Comparison of ENCODE assay signal across 9 mouse cellular contexts in genomic region chr14:122478574-122479011, GRCm38 (mm10). TPM values are rescaled to one million over a fixed set of nuclear protein-coding genes. Genes with fewer than 3 reads are reported as not detected.
A peak's percentile ranks its signal among the peaks of the same experiment; 100 is the strongest.
DNase-seq lines count a peak whose midpoint lies in the region; ATAC-seq lines count a peak whose summit lies in the region.
"Had no signal": no experiment of that assay in that cellular context is flagged by ENCODE, and none has a peak within 500 bp of the region (broad histone marks: within the 10 kb centered on the region; RNA-seq: fewer than 3 reads in every experiment).

No protein-coding gene starts in this region.

- peak overlapping the region; percentile 47; the same call in 1 of the 2 replicates for H3K27ac ChIP-seq in embryonic facial prominence, embryonic 11.5 days (replicated peaks; ENCODE audit: low read depth, low read length)
- H3K27ac ChIP-seq in limb, embryonic 10.5 days = peak overlapping the region; percentile 97

- peak; percentile 65 for DNase-seq in left cerebral cortex, postnatal 4 days
- DNase-seq in left cerebral cortex, adult 11 months (ENCODE audit: low spot score) = no peak
- DNase-seq in embryonic facial prominence, embryonic 11.5 days (ENCODE audit: low spot score) = peak; percentile 25
- DNase-seq in limb, embryonic 10.5 days (ENCODE audit: low spot score) = peak; percentile 77
- DNase-seq in retina, embryonic 14.5 days (ENCODE audit: low spot score) = peak; percentile 68
- DNase-seq in right cerebral cortex, adult 2 months (ENCODE audit: low spot score in 2 of 2) = no peak
- DNase-seq in urinary bladder, postnatal 36 days (ENCODE audit: low spot score in 2 of 2) = no peak
- no peak for DNase-seq in right cerebral cortex, postnatal 4 days

- WGBS in embryonic facial prominence, embryonic 11.5 days = 0% methylated on average over 21 of the region's 22 CpGs
- under 1% methylated on average over 22 of the region's 22 CpGs for WGBS in limb, embryonic 10.5 days

- intact Hi-C loops in left cerebral cortex, postnatal 4 days (cut with DNase I) = loop anchor here (5.0 kb wide), 1 partner anchor 251 kb away; no protein-coding TSS in a partner anchor

- H3K36me3 ChIP-seq in embryonic facial prominence, embryonic 11.5 days (replicated peaks; ENCODE audit: control insufficient read depth, insufficient read depth, low read depth, low read length) = no peaks in the 10 kb centered on the region
- peaks cover 19% of the 10 kb centered on the region for H3K36me3 ChIP-seq in limb, embryonic 10.5 days

- peak overlapping the region; percentile 48 for H3K4me3 ChIP-seq in embryonic facial prominence, embryonic 11.5 days (ENCODE audit: low read depth, low read length)
- H3K4me3 ChIP-seq in limb, embryonic 10.5 days = peak overlapping the region; percentile 88

- H3K9me3 ChIP-seq in embryonic facial prominence, embryonic 11.5 days (replicated peaks; ENCODE audit: control insufficient read depth, low read length) = no peaks in the 10 kb centered on the region
- no peaks in the 10 kb centered on the region for H3K9me3 ChIP-seq in limb, embryonic 10.5 days (replicated peaks)

- ATAC-seq in embryonic facial prominence, embryonic 11.5 days (replicated peaks; ENCODE audit: insufficient number of reproducible peaks, low FRiP score, low TSS enrichment, low read depth) = no peak

- H3K27me3 ChIP-seq in embryonic facial prominence, embryonic 11.5 days (ENCODE audit: control insufficient read depth, insufficient read depth, low read length) = peaks cover 65% of the 10 kb centered on the region
- H3K27me3 ChIP-seq in limb, embryonic 10.5 days (ENCODE audit: low read depth, poor library complexity, severe bottlenecking) = peaks cover 81% of the 10 kb centered on the region

- peaks cover 9% of the 10 kb centered on the region for H3K4me1 ChIP-seq in embryonic facial prominence, embryonic 11.5 days (ENCODE audit: control insufficient read depth, insufficient read depth, low read length)
- H3K4me1 ChIP-seq in limb, embryonic 10.5 days = peaks cover 74% of the 10 kb centered on the region

- peak overlapping the region; percentile 36 for H3K4me2 ChIP-seq in embryonic facial prominence, embryonic 11.5 days (ENCODE audit: low read depth, low read length)

- H3K9ac ChIP-seq in embryonic facial prominence, embryonic 11.5 days (replicated peaks; ENCODE audit: low read length) = peak overlapping the region; percentile 64

RNA-seq across cellular contexts. Expression of gene Zic2, which starts 3.4 kb away (rescaled TPM):
- 10 to 100 TPM; 22.4 to 24.1 TPM for total RNA-seq in left cerebral cortex, postnatal 4 days (2021)
- polyA plus RNA-seq in embryonic facial prominence, embryonic 11.5 days (2014; fragmentation: Nextera tagmentation; extraction: Ambion mirVana) = 2.1 and 2.3 TPM in 2 replicates
- polyA plus RNA-seq in limb, embryonic 10.5 days (2016; fragmentation: Nextera tagmentation; extraction: Ambion mirVana) = 5.0 and 5.1 TPM in 2 replicates

RNA-seq across cellular contexts. Expression of gene Gm10837, which starts 11.8 kb away (rescaled TPM):
- under 1 TPM in 1 of 2 experiments, not detected in 1; 0.40 TPM for total RNA-seq in left cerebral cortex, postnatal 4 days (2021)
- not detected in 2 replicates for polyA plus RNA-seq in embryonic facial prominence, embryonic 11.5 days (2014; fragmentation: Nextera tagmentation; extraction: Ambion mirVana)
- not detected in 2 replicates for polyA plus RNA-seq in limb, embryonic 10.5 days (2016; fragmentation: Nextera tagmentation; extraction: Ambion mirVana)
- polyA plus RNA-seq: frontal cortex, adult 2 months had no signal

RNA-seq across cellular contexts. Expression of gene Zic5, which starts 13.1 kb away (rescaled TPM):
- total RNA-seq in left cerebral cortex, postnatal 4 days (2021) = 1 to 10 TPM; 3.9 to 5.1 TPM
- polyA plus RNA-seq in embryonic facial prominence, embryonic 11.5 days (2014; fragmentation: Nextera tagmentation; extraction: Ambion mirVana) = 4.1 and 5.0 TPM in 2 replicates
- 13.8 and 14.9 TPM in 2 replicates for polyA plus RNA-seq in limb, embryonic 10.5 days (2016; fragmentation: Nextera tagmentation; extraction: Ambion mirVana)

RNA-seq across cellular contexts. Expression of gene Gm5089, which starts 27.7 kb away (rescaled TPM):
- total RNA-seq in left cerebral cortex, postnatal 4 days (2021) = under 1 TPM; 0.28 to 0.50 TPM
- polyA plus RNA-seq in embryonic facial prominence, embryonic 11.5 days (2014; fragmentation: Nextera tagmentation; extraction: Ambion mirVana) = not detected in 2 replicates
- 0.36 and 0.56 TPM in 2 replicates for polyA plus RNA-seq in limb, embryonic 10.5 days (2016; fragmentation: Nextera tagmentation; extraction: Ambion mirVana)

RNA-seq across cellular contexts. Expression of gene Pcca, which starts 55.5 kb away (rescaled TPM):
- 10 to 100 TPM; 26.1 to 29.5 TPM for total RNA-seq in left cerebral cortex, postnatal 4 days (2021)
- polyA plus RNA-seq in embryonic facial prominence, embryonic 11.5 days (2014; fragmentation: Nextera tagmentation; extraction: Ambion mirVana) = 35.3 and 37.4 TPM in 2 replicates
- 32.4 and 35.8 TPM in 2 replicates for polyA plus RNA-seq in limb, embryonic 10.5 days (2016; fragmentation: Nextera tagmentation; extraction: Ambion mirVana)

Comparison
In these comparisons a context has a peak if more than half of its experiments do, and no peak if none do; other contexts are left out.
1. DNase-seq: peak in left cerebral cortex, postnatal 4 days (single experiment), embryonic facial prominence, embryonic 11.5 days (single experiment), limb, embryonic 10.5 days (single experiment) and retina, embryonic 14.5 days (single experiment); none in left cerebral cortex, adult 11 months (single experiment), right cerebral cortex, adult 2 months (0 of 2), urinary bladder, postnatal 36 days (0 of 2) and right cerebral cortex, postnatal 4 days (single experiment).